Mouse (Mus musculus) CD4-positive, CD25-positive, alpha-beta regulatory T cell, adult 2 months (primary cell): ENCODE results near the gene Olfr648.
A peak's percentile ranks its signal among the peaks of the same experiment; 100 is the strongest.

ENCODE experiments used
- DNase-seq: peaks from one replicate; pipeline ENCODE4 v3.0.0-alpha.2; 2012; ENCODE audit warnings: low read depth, low spot score

The Olfr648 gene

DNA sequence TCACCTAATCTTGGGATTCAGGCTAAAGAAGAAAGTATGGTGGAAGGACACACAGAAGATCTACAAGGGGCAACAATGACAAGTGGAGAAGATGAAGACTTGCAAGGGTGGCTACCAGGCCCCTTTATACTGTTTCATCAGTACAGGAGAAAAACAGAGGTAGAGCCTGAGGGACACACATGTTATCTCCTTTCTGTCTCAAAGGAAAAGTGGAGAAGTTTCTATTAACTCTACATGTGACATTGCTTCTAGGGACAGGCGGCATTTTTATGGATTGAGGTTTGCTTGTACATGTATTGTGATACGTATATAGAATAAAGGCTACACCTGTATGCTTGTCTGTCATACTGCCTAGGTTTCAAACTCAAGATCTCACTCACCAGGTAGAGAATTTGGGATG is at the start of gene Olfr648:
TSS of gene Olfr648 (minus strand) at position 101 of the 400 bp plus-strand sequence.
- DNase-seq, result no peak

DNA sequence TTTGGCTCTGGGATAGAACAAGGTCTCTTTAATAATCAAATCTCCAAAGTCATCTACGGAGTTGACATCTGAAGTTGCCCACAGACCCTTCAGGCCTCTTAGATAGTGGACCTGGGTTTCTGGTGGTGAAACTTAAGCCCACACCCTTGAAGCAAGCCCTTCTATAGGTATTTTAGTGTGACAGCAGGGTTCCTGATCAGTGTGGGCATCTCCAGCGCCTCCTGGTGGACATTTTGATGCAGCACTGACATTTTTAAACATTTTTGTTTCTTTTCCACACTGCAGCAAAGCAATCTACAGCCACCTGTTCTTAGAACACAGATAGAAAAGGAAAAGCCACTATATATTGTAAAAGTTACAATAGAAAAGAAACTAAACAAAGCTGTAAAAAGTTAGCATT is 48.0 kb upstream of the Olfr648 start:
- DNase-seq, result peak; percentile 81

DNA sequence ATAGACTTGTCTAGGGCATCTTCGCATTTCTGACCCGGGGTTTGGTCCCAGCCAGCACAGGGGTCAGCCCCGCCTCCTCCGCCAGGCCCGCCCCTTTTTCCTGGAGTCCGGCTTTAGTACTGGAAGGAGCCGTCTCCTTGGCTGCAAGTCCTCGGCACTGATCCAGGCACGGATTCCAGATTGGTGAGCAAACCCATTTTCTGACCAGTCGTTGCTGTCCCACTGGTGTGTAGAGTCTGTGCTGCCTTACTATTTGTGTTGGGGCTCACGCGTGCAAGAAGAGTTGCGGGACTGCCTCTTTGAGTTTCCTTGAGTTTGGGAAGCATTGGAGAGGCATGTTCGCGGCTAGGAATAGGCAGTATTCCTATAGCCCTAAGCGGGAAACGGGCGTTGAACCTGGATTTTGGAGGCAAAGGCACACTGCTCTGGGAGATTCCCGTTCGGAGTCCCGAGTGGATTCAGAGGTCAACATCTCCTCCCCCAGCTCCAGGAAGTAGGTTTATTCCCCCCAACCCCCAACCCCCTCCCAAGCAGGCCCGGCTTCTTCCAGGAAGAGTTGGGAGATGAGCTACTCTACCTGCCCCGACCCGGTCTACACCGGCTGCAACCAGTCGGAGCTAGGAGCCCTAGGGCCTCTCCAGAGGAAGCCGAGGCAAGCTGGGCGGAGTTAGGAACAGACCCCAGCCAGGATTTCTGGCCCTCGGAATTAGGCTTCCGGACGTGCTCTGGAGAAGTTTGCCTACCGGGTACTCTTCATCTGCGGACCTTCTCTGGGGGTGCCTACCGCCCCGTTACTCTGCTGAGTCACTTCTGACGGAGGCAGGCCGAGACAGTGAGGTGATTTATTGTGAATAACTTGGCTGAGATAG is 35.7 kb upstream of the Olfr648 start, which contains the start of gene Trim6:
TSS of gene Trim6 (plus strand) at position 93 of the 869 bp plus-strand sequence.
- peak; percentile 37 for DNase-seq

DNA sequence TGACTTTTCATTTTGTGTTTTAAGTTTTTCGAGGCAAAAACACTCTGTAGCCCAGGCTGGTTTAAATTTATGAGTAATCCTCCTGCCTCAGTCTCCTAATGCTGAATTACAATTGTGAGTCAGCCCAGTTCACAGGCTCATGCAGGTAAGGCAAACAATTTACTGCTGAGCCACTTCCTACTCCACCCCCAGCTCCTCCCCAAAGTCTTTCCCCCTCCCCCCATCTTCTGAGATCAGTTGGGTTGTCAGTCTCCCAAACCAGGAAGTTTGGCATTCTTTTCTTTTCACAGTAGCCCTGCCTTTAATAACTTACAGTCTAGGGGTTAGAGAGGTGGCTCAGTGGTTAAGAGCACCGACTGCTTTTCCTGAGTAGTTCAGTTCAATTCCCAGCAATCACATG is 34.7 kb upstream of the Olfr648 start:
- peak; percentile 49 for DNase-seq

GRCm38 (mm10) chr7:104216011-104216535 is 32.9 kb upstream of the Olfr648 start:
- DNase-seq, result no peak

DNA sequence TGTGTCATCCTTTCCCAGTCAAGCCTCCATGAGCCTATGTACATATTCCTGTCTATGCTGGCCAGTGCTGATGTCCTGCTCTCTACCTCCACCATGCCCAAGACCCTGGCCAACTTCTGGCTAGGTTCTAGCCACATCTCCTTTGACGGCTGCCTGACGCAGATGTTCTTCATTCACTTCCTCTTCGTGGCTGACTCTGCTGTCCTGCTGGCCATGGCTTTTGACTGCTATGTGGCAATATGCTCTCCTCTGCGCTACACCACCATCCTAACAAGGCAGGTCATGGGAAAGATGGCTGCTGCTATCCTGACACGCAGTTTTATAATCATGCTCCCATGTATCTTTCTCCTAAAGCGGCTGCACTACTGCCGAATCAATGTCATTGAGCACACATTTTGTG is 23.0 kb upstream of the Olfr648 start:
- DNase-seq, result no peak

DNA sequence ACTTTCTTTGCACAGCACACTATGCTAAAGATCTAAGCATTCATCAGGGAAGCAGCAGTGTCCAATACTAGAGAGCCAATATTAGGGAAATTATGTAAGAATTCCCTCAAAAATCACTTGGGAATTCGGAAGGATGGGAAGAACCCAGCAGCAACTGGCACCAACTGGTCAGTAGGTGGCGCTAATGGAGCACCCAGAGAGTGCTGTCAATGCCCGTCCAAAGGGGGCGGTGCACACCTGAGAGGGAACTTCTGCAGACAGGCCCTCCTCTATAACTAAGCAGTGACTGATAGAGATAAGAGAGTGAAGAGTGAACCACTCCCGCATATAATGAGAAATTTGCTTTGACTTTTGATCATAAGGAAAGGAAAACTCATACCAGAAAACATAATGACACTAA is 16.6 kb upstream of the Olfr648 start:
- DNase-seq, result peak; percentile 90

DNA sequence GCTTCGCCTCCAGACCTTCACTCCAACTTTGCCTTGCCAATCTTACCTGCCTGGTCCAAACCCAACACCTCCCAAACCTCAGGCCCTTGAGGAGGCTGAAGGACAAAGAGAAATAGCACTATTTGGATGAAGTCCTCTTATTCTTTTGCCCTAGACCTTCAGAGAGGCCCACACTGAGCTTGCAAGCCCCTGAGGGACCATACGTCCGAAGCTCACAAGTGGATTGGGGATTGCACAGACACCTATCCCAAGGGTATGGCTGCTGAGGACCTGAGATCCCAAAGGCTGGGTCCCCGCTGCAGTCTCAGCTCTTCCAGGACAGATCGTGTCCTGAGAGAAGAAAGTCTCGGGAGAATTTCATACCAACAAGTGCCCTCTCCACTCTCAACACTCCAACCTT is 12.7 kb upstream of the Olfr648 start, which contains the start of gene Olfr649:
TSS of gene Olfr649 (minus strand) at position 101 of the 400 bp plus-strand sequence.
- DNase-seq, result no peak

- DNase-seq, result peak; percentile 10
These were observed 8.1 kb upstream of the Olfr648 start for GRCm38 (mm10) chr7:104191275-104191674.

DNA sequence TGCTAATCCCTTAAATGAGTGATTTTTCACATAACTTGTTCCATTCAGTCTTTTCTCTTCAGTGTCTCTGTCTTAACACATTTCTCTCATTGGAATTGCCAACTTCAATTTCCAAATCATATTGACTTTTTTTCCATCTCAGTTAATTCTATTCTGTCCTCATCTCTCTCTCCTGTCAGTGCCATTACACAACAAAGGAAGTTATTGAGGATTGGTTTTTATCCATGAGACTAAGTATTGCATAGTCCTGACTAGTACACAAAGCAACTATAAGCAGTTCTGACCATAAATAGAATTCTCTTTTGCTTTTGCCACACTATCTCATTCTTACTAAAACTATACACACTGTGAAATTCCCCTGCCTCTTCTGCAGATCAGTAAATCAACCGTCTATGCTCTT is 4.1 kb downstream of the Olfr648 start:
- no peak for DNase-seq

DNA sequence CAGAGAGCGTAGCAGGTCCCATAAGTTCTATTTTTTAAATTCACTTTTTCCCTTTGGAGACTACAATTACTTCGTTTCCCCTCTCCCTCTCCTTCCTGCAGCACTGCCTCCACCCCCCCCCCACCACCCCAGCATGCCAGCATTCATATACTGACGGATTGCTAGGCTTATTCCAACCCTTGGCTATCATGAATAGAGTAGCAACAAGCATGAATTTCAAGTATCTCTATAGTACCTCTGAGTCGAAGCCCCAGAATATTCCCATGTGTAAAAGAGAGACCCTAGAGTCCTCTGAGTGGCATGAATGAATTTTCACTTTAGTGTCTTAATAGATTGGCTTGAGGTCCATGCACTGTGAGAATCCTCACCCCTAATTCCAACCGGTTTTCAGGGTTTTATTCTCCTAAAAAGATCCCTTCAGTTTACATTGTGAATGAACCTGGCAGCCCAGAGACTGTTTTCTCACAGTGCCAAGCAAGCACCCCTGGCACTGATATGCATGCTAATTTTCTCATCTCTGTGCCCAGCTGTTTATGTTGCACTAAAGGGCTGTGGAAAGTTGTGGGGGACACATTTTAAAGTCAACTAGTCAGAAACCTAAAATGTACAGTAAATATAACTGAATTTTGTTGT is 4.7 kb downstream of the Olfr648 start:
- no peak for DNase-seq

GRCm38 (mm10) chr7:104175085-104175484 is 8.1 kb downstream of the Olfr648 start:
- no peak for DNase-seq

- peak; percentile 52 for DNase-seq
These were observed 13.5 kb downstream of the Olfr648 start for GRCm38 (mm10) chr7:104169634-104170204.

DNA sequence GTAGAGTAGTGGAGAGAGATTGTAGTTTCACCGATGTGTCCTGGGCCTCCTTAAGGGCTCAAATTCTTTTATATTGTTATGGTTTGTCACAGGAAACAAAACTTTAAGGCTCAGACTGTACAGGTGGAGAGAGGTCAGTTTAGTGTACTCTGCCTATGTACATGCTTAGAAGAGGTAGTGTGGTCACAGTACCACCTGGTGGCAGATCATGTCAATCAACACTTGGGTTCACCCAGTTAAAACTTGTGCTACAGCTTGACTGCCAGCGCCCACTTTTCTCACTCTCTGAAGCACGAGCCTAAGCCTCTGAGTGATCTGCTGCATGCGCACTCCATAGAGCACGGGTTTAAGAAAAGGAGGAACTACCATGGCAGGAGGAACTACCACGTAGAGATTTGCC is 16.1 kb downstream of the Olfr648 start:
- DNase-seq, result peak; percentile 29

- no peak for DNase-seq
These were observed 32.7 kb downstream of the Olfr648 start, which contains the start of gene Ubqlnl for GRCm38 (mm10) chr7:104150456-104150855. Ubqlnl (minus strand) TSS chr7:104150556.

GRCm38 (mm10) chr7:104143179-104143578 is 40.0 kb downstream of the Olfr648 start, which contains the start of gene Ubqln3:
Ubqln3 (minus strand) TSS chr7:104143279.
- no peak for DNase-seq

DNA sequence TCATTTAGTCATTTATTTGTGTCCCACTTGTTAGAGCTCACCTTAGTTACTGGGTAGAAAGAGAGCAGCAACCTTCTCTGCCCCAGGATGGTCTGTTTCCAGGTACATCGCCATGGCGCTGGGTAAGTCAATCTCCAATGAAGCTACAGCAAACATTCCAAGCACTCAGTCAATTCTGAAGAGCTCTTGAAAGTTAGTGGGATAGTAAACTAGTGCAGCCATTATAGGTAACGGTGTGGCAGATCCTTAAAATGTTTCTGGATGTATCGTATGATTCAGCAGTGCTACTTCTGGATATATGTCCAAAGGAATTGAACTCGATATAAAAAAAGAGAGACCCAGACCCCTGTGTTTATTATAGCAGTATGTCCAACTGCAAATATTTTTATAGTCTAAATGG is 45.9 kb downstream of the Olfr648 start, which contains the start of gene Olfr643:
TSS of gene Olfr643 (minus strand) at position 101 of the 400 bp plus-strand sequence.
- DNase-seq, result no peak

DNA sequence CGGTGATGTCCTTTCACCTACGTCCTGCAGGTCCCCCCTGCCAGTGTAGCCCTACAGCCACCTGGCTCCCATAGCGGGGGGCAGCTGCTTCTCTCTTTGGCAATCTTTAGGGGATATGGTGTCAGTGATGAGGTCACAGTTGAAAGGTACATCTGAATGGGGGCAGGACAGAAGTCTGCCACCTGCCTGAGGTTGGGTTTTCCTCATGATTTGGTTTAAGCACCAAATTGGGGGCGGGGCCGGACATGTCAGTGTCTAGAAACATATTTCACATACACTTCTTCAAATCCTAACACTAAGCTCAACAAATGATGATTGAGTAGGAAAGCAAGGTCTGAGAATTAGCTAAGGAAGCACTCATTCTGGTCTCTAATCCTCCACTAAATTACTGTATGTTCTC is 53.5 kb downstream of the Olfr648 start, which contains the start of gene Ubqln5:
TSS of gene Ubqln5 (minus strand) at position 101 of the 400 bp plus-strand sequence.
- DNase-seq, result no peak
